Mouse (Mus musculus) right cerebral cortex, postnatal 36 days (tissue): ENCODE measurements around the gene Zfp503.

Experiments used
- DNase-seq, 2 experiments: peaks; one replicate each; pipeline ENCODE4 v3.0.0; 2022; ENCODE audit warnings: low spot score in 2 of 2, mixed read lengths in 1 of 2

Gene Zfp503

GRCm38 (mm10) chr14:21989291-21989913 lies at the start of gene Zfp503:
Zfp503 (minus strand) TSS chr14:21989601.
- DNase-seq = no peak

- DNase-seq = no peak
These were observed 48.2 kb upstream of the Zfp503 start for GRCm38 (mm10) chr14:22037498-22038131.

- no peak for DNase-seq
These were observed 47.5 kb upstream of the Zfp503 start for GRCm38 (mm10) chr14:22036802-22037497.

- DNase-seq = no peak
These were observed 46.9 kb upstream of the Zfp503 start for GRCm38 (mm10) chr14:22036338-22036737.

- DNase-seq = no peak
These were observed 46.5 kb upstream of the Zfp503 start for GRCm38 (mm10) chr14:22035900-22036299.

GRCm38 (mm10) chr14:22023533-22023932 lies 34.1 kb upstream of the Zfp503 start:
- DNase-seq = no peak

GRCm38 (mm10) chr14:22020885-22021284 lies 31.5 kb upstream of the Zfp503 start:
- no peak for DNase-seq

GRCm38 (mm10) chr14:22019949-22020845 lies 30.8 kb upstream of the Zfp503 start:
- no peak for DNase-seq

- peak; percentile 25 to 34 for DNase-seq
These were observed 30.0 kb upstream of the Zfp503 start, which contains the start of gene Lrmda for GRCm38 (mm10) chr14:22019252-22019948. Lrmda (plus strand) TSS chr14:22019712.

- no peak for DNase-seq
These were observed 27.6 kb upstream of the Zfp503 start for GRCm38 (mm10) chr14:22017011-22017410.

GRCm38 (mm10) chr14:22014781-22015180 lies 25.4 kb upstream of the Zfp503 start:
- DNase-seq = no peak

- DNase-seq = no peak
These were observed 24.9 kb upstream of the Zfp503 start for GRCm38 (mm10) chr14:22014315-22014714.

GRCm38 (mm10) chr14:22007006-22007405 lies 17.6 kb upstream of the Zfp503 start:
- no peak for DNase-seq

GRCm38 (mm10) chr14:22004943-22005342 lies 15.5 kb upstream of the Zfp503 start:
- no peak for DNase-seq

- no peak for DNase-seq
These were observed 14.2 kb upstream of the Zfp503 start for GRCm38 (mm10) chr14:22003631-22004030.

- no peak for DNase-seq
These were observed 13.8 kb upstream of the Zfp503 start for GRCm38 (mm10) chr14:22003231-22003630.

GRCm38 (mm10) chr14:21999588-21999987 lies 10.2 kb upstream of the Zfp503 start:
- no peak for DNase-seq

GRCm38 (mm10) chr14:21995031-21995754 lies 5.8 kb upstream of the Zfp503 start:
- DNase-seq = no peak

- no peak for DNase-seq
These were observed 4.9 kb upstream of the Zfp503 start for GRCm38 (mm10) chr14:21994061-21994990.
